Mouse (Mus musculus): Measurements from ENCODE around the gene Scn8a. TPM values are rescaled to one million over a fixed set of nuclear protein-coding genes. Genes with fewer than 3 reads are reported as not detected.
A peak's percentile ranks its signal among the peaks of the same experiment; 100 is the strongest.

The Scn8a gene
- polyA plus RNA-seq, 1 experiment from 2014 or later, result 18.1 TPM

GRCm38 (mm10) chr15:100896502-100896901, 26.8 kb downstream of the Scn8a start:
- Histone ChIP-seq H3K4me1 (ENCODE audit: control insufficient read depth, insufficient read depth, low read length) (peaks cover 5% of the 10 kb centered on the region; the same call in 1 of the 2 replicates), H3K36me3 (ENCODE audit: control insufficient read depth, insufficient read depth, low read length) (peaks cover 10% of the 10 kb centered on the region; the same call in 1 of the 2 replicates), H3K4me3 (ENCODE audit: low read depth, low read length) (no peak overlapping the region), H3K27ac (ENCODE audit: low read length) (no peak overlapping the region), H3K9me3 (replicated peaks; ENCODE audit: control insufficient read depth, low read length, poor library complexity, severe bottlenecking) (peaks cover 7% of the 10 kb centered on the region; the same call in 1 of the 2 replicates), H3K9ac (ENCODE audit: low read depth, low read length) (no peak overlapping the region), H3K4me2 (ENCODE audit: low read length) (no peak overlapping the region), H3K27me3 (ENCODE audit: control insufficient read depth, insufficient read depth, low read depth, low read length) (no peaks in the 10 kb centered on the region)
- WGBS, result 98% methylated on average over 23 of the region's 23 CpGs
- ATAC-seq, result no peak

- no peak overlapping the region for H3K4me2 ChIP-seq (ENCODE audit: low read length)
- H3K9ac ChIP-seq (ENCODE audit: low read depth, low read length), result no peak overlapping the region
- no peak overlapping the region for H3K27ac ChIP-seq (ENCODE audit: low read length)
- no peak for ATAC-seq
- H3K36me3 ChIP-seq (ENCODE audit: control insufficient read depth, insufficient read depth, low read length), result 0 out of 2 replicates have a peak, but pooled peaks cover 7% of the 10 kb centered on the region
- no peak overlapping the region for H3K4me3 ChIP-seq (ENCODE audit: low read depth, low read length)
- H3K9me3 ChIP-seq (replicated peaks; ENCODE audit: control insufficient read depth, low read length, poor library complexity, severe bottlenecking), result no peaks in the 10 kb centered on the region
- peaks cover 2% of the 10 kb centered on the region for H3K4me1 ChIP-seq (ENCODE audit: control insufficient read depth, insufficient read depth, low read length)
- 55% methylated on average over 9 of the region's 9 CpGs for WGBS
- no peaks in the 10 kb centered on the region for H3K27me3 ChIP-seq (ENCODE audit: control insufficient read depth, insufficient read depth, low read depth, low read length)
Measured at GRCm38 (mm10) chr15:100903811-100904210, 34.2 kb downstream of the Scn8a start.

- Histone ChIP-seq H3K27ac (ENCODE audit: low read length) (no peak overlapping the region), H3K36me3 (ENCODE audit: control insufficient read depth, insufficient read depth, low read length) (0 out of 2 replicates have a peak, but pooled peaks cover 4% of the 10 kb centered on the region), H3K4me1 (ENCODE audit: control insufficient read depth, insufficient read depth, low read length) (peaks cover 14% of the 10 kb centered on the region), H3K9ac (ENCODE audit: low read depth, low read length) (no peak overlapping the region), H3K4me3 (ENCODE audit: low read depth, low read length) (no peak overlapping the region), H3K27me3 (ENCODE audit: control insufficient read depth, insufficient read depth, low read depth, low read length) (no peaks in the 10 kb centered on the region), H3K9me3 (replicated peaks; ENCODE audit: control insufficient read depth, low read length, poor library complexity, severe bottlenecking) (no peaks in the 10 kb centered on the region), H3K4me2 (ENCODE audit: low read length) (no peak overlapping the region)
- ATAC-seq, result no peak
- 24% methylated on average over 2 of the region's 2 CpGs for WGBS
Measured at GRCm38 (mm10) chr15:100905006-100905405, 35.3 kb downstream of the Scn8a start.

- 83% methylated on average over 8 of the region's 8 CpGs for WGBS
- H3K9ac ChIP-seq (ENCODE audit: low read depth, low read length), result no peak overlapping the region
- H3K27ac ChIP-seq (ENCODE audit: low read length), result no peak overlapping the region
- H3K36me3 ChIP-seq (ENCODE audit: control insufficient read depth, insufficient read depth, low read length), result no peaks in the 10 kb centered on the region
- peaks cover 21% of the 10 kb centered on the region for H3K4me1 ChIP-seq (ENCODE audit: control insufficient read depth, insufficient read depth, low read length)
- H3K4me2 ChIP-seq (ENCODE audit: low read length), result no peak overlapping the region
- ATAC-seq, result no peak
- H3K27me3 ChIP-seq (ENCODE audit: control insufficient read depth, insufficient read depth, low read depth, low read length), result no peaks in the 10 kb centered on the region
- no peak overlapping the region for H3K4me3 ChIP-seq (ENCODE audit: low read depth, low read length)
- H3K9me3 ChIP-seq (replicated peaks; ENCODE audit: control insufficient read depth, low read length, poor library complexity, severe bottlenecking), result no peaks in the 10 kb centered on the region
Measured at GRCm38 (mm10) chr15:100905751-100906150, 36.1 kb downstream of the Scn8a start.

DNA sequence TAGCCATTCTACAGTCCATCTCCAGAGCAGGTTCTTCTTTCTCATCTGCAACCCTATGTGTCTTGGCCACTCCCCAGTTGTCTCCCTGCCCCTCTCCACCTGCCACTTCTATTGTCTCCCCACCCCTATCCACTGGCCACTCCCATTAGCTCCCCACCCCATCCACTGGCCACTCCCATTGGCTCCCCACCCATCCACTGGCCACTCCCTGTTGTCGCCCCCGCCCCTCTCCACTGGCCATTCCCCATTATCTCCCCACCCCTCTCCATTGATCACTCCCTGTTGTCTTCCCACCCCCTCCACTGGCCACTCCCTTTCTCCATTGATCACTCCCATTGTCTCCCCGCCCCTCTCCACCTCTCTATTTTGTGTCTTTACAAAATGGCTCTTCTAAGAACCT, 39.2 kb downstream of the Scn8a start:
- no peak overlapping the region for H3K4me3 ChIP-seq (ENCODE audit: low read depth, low read length)
- peaks cover 25% of the 10 kb centered on the region for H3K4me1 ChIP-seq (ENCODE audit: control insufficient read depth, insufficient read depth, low read length)
- ATAC-seq, result no peak
- H3K27ac ChIP-seq (ENCODE audit: low read length), result peak overlapping the region; percentile 10
- H3K9ac ChIP-seq (ENCODE audit: low read depth, low read length), result no peak overlapping the region
- no peaks in the 10 kb centered on the region for H3K27me3 ChIP-seq (ENCODE audit: control insufficient read depth, insufficient read depth, low read depth, low read length)
- no peaks in the 10 kb centered on the region for H3K9me3 ChIP-seq (replicated peaks; ENCODE audit: control insufficient read depth, low read length, poor library complexity, severe bottlenecking)
- H3K36me3 ChIP-seq (ENCODE audit: control insufficient read depth, insufficient read depth, low read length), result no peaks in the 10 kb centered on the region
- H3K4me2 ChIP-seq (ENCODE audit: low read length), result no peak overlapping the region
- WGBS, result 35% methylated on average over 2 of the region's 3 CpGs

GRCm38 (mm10) chr15:100909734-100910163, 40.1 kb downstream of the Scn8a start:
- Histone ChIP-seq H3K36me3 (ENCODE audit: control insufficient read depth, insufficient read depth, low read length) (no peaks in the 10 kb centered on the region), H3K9me3 (replicated peaks; ENCODE audit: control insufficient read depth, low read length, poor library complexity, severe bottlenecking) (no peaks in the 10 kb centered on the region), H3K4me3 (ENCODE audit: low read depth, low read length) (no peak overlapping the region), H3K4me2 (ENCODE audit: low read length) (no peak overlapping the region), H3K27ac (ENCODE audit: low read length) (peak overlapping the region; percentile 44), H3K27me3 (ENCODE audit: control insufficient read depth, insufficient read depth, low read depth, low read length) (no peaks in the 10 kb centered on the region), H3K9ac (ENCODE audit: low read depth, low read length) (no peak overlapping the region), H3K4me1 (ENCODE audit: control insufficient read depth, insufficient read depth, low read length) (peaks cover 27% of the 10 kb centered on the region)
- peak; percentile 54 for ATAC-seq
- 7% methylated on average over 3 of the region's 3 CpGs for WGBS

DNA sequence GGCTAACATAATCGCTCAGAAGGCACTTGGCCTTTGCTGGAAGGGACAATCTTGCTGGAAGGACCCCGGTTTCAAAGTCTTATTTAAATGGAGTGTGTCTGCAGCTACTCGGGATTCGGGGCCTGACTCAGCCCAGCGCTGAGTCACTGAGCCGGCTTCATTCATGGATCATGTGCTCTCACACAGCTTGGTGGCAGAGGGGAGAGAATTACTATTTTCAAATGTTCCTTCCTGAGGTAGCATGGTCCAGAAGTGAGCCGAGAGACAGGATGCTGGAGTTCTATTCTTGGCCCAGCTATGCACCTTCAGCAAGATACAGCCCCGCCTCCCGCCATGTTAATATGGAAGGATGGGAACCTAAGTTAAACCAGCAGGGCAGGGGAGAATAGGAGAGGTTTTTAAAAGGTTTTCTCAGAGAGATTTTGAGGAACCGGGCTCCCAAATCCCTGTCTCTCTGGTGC, 40.8 kb downstream of the Scn8a start:
- Histone ChIP-seq H3K27ac (ENCODE audit: low read length) (peak overlapping the region; percentile 44), H3K9me3 (replicated peaks; ENCODE audit: control insufficient read depth, low read length, poor library complexity, severe bottlenecking) (no peaks in the 10 kb centered on the region), H3K4me3 (ENCODE audit: low read depth, low read length) (no peak overlapping the region), H3K4me1 (ENCODE audit: control insufficient read depth, insufficient read depth, low read length) (peaks cover 30% of the 10 kb centered on the region), H3K36me3 (ENCODE audit: control insufficient read depth, insufficient read depth, low read length) (no peaks in the 10 kb centered on the region), H3K9ac (ENCODE audit: low read depth, low read length) (no peak overlapping the region), H3K4me2 (ENCODE audit: low read length) (no peak overlapping the region; the same call in 1 of the 2 replicates), H3K27me3 (ENCODE audit: control insufficient read depth, insufficient read depth, low read depth, low read length) (no peaks in the 10 kb centered on the region)
- WGBS, result 26% methylated on average over 10 of the region's 10 CpGs
- ATAC-seq, result peak; percentile 44; the same call in 1 of the 2 replicates

DNA sequence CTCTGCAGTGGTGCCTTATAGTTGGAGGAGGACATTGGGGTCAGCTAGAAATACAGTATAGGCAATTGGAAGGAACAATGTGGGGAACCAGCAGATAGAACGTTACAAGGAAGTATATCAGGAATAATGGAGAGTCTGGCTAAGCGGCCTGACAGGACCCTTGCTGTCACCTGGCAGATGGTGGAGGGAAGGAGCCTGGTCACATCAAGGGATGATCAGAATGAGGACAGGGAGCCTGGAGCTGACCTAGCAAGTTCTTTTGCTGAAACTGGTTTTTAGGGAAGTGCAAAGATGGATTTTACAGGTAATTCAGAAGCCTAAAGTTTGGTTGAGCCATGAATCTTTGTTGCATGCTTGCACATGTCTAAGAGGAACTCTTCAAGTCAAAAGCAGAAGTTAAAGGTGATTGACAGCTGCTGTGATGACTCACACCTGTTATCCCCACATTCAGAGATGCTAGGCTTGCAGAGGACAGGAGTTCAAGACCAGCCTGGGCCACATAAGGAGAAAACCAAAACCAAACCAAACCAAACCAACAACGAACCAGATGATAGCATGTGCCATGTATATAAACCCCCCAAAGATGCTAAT, 43.1 kb downstream of the Scn8a start:
- Histone ChIP-seq H3K27ac (ENCODE audit: low read length) (no peak overlapping the region), H3K4me1 (ENCODE audit: control insufficient read depth, insufficient read depth, low read length) (peaks cover 30% of the 10 kb centered on the region), H3K4me3 (ENCODE audit: low read depth, low read length) (no peak overlapping the region), H3K27me3 (ENCODE audit: control insufficient read depth, insufficient read depth, low read depth, low read length) (no peaks in the 10 kb centered on the region), H3K9ac (ENCODE audit: low read depth, low read length) (no peak overlapping the region), H3K9me3 (replicated peaks; ENCODE audit: control insufficient read depth, low read length, poor library complexity, severe bottlenecking) (no peaks in the 10 kb centered on the region), H3K4me2 (ENCODE audit: low read length) (no peak overlapping the region), H3K36me3 (ENCODE audit: control insufficient read depth, insufficient read depth, low read length) (no peaks in the 10 kb centered on the region)
- ATAC-seq, result no peak
- 87% methylated on average over 3 of the region's 3 CpGs for WGBS

GRCm38 (mm10) chr15:100914734-100915242, 45.1 kb downstream of the Scn8a start:
- H3K9me3 ChIP-seq (replicated peaks; ENCODE audit: control insufficient read depth, low read length, poor library complexity, severe bottlenecking), result no peaks in the 10 kb centered on the region
- no peak overlapping the region for H3K27ac ChIP-seq (ENCODE audit: low read length)
- ATAC-seq, result peak; percentile 72
- peak overlapping the region; percentile 23 for H3K9ac ChIP-seq (ENCODE audit: low read depth, low read length)
- 5% methylated on average over 24 of the region's 24 CpGs for WGBS
- no peaks in the 10 kb centered on the region for H3K36me3 ChIP-seq (ENCODE audit: control insufficient read depth, insufficient read depth, low read length)
- H3K4me3 ChIP-seq (ENCODE audit: low read depth, low read length), result peak overlapping the region; percentile 31
- H3K4me1 ChIP-seq (ENCODE audit: control insufficient read depth, insufficient read depth, low read length), result peaks cover 18% of the 10 kb centered on the region
- H3K4me2 ChIP-seq (ENCODE audit: low read length), result peak overlapping the region; percentile 55
- no peaks in the 10 kb centered on the region for H3K27me3 ChIP-seq (ENCODE audit: control insufficient read depth, insufficient read depth, low read depth, low read length)

Data from midbrain, embryonic 16.5 days (tissue).